Mouse (Mus musculus): ENCODE results near the gene Rnaseh1. TPM values are rescaled to one million over a fixed set of nuclear protein-coding genes. Genes with fewer than 3 reads are reported as not detected.

Gene Rnaseh1
- polyA plus RNA-seq, 3 experiments from 2014 or later: 21.7 to 32.7 (median 28.9) TPM

GRCm38 (mm10) chr12:28674038-28674720 is 24.8 kb downstream of the Rnaseh1 start:
- ATAC-seq: no peak

GRCm38 (mm10) chr12:28675121-28675924 is 25.9 kb downstream of the Rnaseh1 start, which contains the start of gene Adi1:
Gene Adi1 (plus strand): TSS chr12:28675231.
- peak; percentile 82 for ATAC-seq

- ATAC-seq: no peak
Measured at GRCm38 (mm10) chr12:28675925-28676209, 26.5 kb downstream of the Rnaseh1 start.

GRCm38 (mm10) chr12:28684674-28685073 is 35.3 kb downstream of the Rnaseh1 start:
- no peak for ATAC-seq

GRCm38 (mm10) chr12:28685771-28686170 is 36.4 kb downstream of the Rnaseh1 start:
- peak; percentile 30 for ATAC-seq

GRCm38 (mm10) chr12:28686199-28686879 is 36.9 kb downstream of the Rnaseh1 start:
- ATAC-seq: no peak

- no peak for ATAC-seq
Measured at GRCm38 (mm10) chr12:28688996-28689395, 39.6 kb downstream of the Rnaseh1 start.

- ATAC-seq: no peak
Measured at GRCm38 (mm10) chr12:28690730-28691129, 41.3 kb downstream of the Rnaseh1 start.

- ATAC-seq: no peak
Measured at GRCm38 (mm10) chr12:28693738-28694137, 44.3 kb downstream of the Rnaseh1 start.

GRCm38 (mm10) chr12:28694231-28694630 is 44.8 kb downstream of the Rnaseh1 start:
- ATAC-seq: no peak

- ATAC-seq: no peak
Measured at GRCm38 (mm10) chr12:28694776-28695175, 45.4 kb downstream of the Rnaseh1 start.

- ATAC-seq: no peak
Measured at GRCm38 (mm10) chr12:28697821-28698595, 48.6 kb downstream of the Rnaseh1 start.

GRCm38 (mm10) chr12:28699086-28699485 is 49.7 kb downstream of the Rnaseh1 start:
- ATAC-seq: no peak

GRCm38 (mm10) chr12:28699656-28700055 is 50.3 kb downstream of the Rnaseh1 start:
- peak; percentile 45 for ATAC-seq

GRCm38 (mm10) chr12:28700101-28700511 is 50.7 kb downstream of the Rnaseh1 start:
- ATAC-seq: peak; percentile 67

- peak; percentile 52 for ATAC-seq
Measured at GRCm38 (mm10) chr12:28700561-28701025, 51.2 kb downstream of the Rnaseh1 start.

- peak; percentile 30 for ATAC-seq
Measured at GRCm38 (mm10) chr12:28701302-28701701, 51.9 kb downstream of the Rnaseh1 start.

- ATAC-seq: no peak
Measured at GRCm38 (mm10) chr12:28704381-28704780, 55.0 kb downstream of the Rnaseh1 start.

- ATAC-seq: no peak
Measured at GRCm38 (mm10) chr12:28705204-28705603, 55.8 kb downstream of the Rnaseh1 start.

GRCm38 (mm10) chr12:28708154-28708553 is 58.8 kb downstream of the Rnaseh1 start:
- no peak for ATAC-seq

Measured in inflammation-experienced regulatory T-cells, adult 6 months (primary cell).